Mouse (Mus musculus) frontal cortex, adult (tissue): ENCODE data around the gene Ptgir.

Source experiments
- ATAC-seq: cut with Nextera tagmentation; 2 replicates; pipeline ENCODE4 v1.9.2; 2017; ENCODE audit warnings: mild to moderate bottlenecking, moderate library complexity, mixed read lengths; ENCODE audit not compliant: low TSS enrichment

The Ptgir gene

GRCm38 (mm10) chr7:16906281-16906680, at the start of gene Ptgir:
Gene Ptgir, plus strand, starts transcription at chr7:16906490.
- no peak for ATAC-seq

DNA sequence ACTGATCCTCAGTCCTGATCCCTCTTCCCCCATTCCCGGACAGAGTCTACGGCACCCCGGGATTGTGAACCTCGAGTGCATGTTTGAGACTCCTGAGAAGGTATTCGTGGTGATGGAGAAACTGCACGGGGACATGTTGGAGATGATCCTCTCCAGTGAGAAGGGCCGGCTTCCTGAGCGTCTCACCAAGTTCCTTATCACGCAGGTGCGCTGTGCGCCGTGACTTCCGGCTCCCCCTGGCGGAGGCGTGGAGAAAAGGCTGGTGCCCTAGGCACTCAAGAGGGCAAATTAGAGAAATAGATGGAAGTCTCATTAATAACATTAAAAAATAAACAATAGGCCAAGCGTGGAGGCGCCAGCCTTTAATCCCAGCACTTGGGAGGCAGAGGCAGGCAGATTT, 48.0 kb upstream of the Ptgir start:
- ATAC-seq = 0 out of 2 replicates have a peak, but pooled peaks have one; percentile 29

DNA sequence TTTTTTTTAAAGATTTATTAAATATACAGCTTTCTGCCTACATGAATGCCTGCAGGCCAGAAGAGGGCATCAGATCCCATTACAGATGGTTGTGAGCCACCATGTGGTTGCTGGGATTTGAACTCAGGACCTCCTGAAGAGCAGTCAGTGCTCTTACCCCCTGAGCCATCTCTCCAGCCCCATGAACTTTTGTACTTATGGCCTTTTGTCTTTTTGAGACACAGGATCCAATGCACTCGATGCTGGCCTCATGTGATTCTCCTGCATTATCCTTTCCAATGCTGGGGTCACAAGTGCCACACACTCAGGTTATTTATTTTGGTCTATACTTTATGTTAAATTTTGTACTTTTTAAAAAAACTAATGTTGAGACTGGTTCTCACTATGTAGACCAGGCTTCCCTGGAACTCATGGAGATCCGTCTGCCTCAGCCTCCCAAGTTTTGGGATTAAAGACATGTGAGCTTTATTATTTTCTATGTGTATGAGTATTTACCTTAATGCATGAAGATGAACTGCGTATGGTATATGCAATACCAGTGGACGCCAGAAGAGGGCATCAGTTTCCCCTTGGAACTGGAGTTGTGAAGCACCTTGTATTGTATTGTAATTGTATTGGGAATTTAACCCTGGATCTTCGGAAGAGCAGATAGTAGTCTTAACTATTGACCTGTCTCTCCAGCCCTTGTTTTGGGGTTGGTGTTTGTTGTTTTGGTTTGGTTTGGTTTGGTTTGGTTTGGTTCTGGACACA, 46.2 kb upstream of the Ptgir start:
- ATAC-seq = no peak

GRCm38 (mm10) chr7:16867488-16867887, 38.8 kb upstream of the Ptgir start:
- no peak for ATAC-seq

- peak; percentile 97 for ATAC-seq
Measured at GRCm38 (mm10) chr7:16869497-16869896, 36.8 kb upstream of the Ptgir start.

GRCm38 (mm10) chr7:16871600-16871999, 34.7 kb upstream of the Ptgir start:
- ATAC-seq = no peak

- no peak for ATAC-seq
Measured at GRCm38 (mm10) chr7:16872478-16872877, 33.8 kb upstream of the Ptgir start.

DNA sequence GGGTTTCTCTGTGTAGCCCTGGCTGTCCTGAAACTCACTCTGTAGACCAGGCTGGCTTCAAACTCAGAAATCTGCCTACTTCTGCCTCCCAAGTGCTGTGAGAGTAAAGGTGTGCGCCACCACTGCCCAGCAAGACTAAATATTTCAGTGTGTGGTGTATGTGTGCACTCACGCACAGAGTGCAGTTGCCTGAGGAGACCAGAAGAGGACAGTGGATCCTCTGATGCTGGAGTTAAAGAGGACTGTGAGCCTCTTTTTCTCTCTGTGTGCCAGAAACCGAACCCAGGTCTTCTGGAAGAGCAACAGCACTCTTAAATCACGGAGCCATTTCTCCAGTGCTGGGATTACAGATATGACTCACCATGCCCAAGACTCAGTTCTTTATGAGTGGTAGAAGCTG, 32.9 kb upstream of the Ptgir start:
- ATAC-seq = no peak

- ATAC-seq = peak; percentile 17; the same call in 1 of the 2 replicates
Measured at GRCm38 (mm10) chr7:16874190-16874589, 32.1 kb upstream of the Ptgir start.

DNA sequence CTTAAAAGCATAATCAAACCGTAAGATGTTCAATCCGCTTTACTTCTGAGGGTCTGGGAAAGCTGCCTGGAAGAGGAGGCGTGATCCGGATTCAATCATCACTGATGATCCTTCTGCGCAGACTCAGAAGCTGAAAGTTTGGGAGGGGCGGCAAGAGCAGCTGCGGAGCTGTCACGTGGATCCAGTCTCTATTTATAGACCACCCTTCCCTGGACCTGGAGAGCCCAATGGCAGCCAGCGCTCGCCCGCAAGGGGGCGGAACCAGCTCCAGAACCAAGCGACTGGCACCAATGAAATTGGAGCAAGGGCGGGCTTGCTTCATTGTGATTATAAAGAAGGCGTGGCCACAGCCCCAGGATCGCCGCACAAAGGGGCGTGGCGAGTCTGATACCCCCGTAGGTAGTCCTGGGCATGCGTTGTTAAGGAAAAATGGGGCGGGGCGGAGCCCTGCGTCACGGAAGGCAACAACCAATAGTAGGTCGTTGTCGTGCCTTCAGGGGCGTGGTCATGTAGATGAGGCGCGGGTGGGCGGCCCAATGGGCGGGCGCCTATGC, 31.5 kb upstream of the Ptgir start:
- peak; percentile 86 for ATAC-seq

GRCm38 (mm10) chr7:16875310-16875325, 31.2 kb upstream of the Ptgir start, which contains the start of gene Dact3:
Gene Dact3, plus strand, starts transcription at chr7:16875317.
- ATAC-seq = no peak

GRCm38 (mm10) chr7:16875326-16875725, 31.0 kb upstream of the Ptgir start:
- ATAC-seq = no peak

DNA sequence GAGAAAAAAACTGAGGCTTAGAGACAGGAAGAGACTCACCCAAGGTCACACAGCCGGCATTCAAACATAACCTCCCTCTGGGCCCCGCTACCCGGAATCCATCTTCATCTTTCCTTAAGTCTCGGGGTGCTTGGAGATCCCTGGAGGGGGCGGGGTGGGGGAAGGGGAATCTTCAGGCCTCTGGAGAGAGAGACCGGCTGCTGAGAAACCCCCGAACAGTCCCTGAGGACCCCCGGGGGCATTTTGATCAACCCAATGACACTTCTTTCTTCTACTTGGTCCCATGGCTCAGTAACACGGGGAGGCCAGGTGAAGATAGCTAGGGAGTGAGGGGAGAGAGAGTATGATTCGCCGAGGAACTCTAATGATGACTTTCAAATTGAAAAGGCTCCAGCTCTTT, 30.3 kb upstream of the Ptgir start:
- ATAC-seq = no peak

GRCm38 (mm10) chr7:16876608-16877007, 29.7 kb upstream of the Ptgir start:
- ATAC-seq = no peak

- ATAC-seq = no peak
Measured at GRCm38 (mm10) chr7:16877717-16878116, 28.6 kb upstream of the Ptgir start.

- ATAC-seq = peak; percentile 42
Measured at GRCm38 (mm10) chr7:16879796-16880547, 26.3 kb upstream of the Ptgir start.

- ATAC-seq = no peak
Measured at GRCm38 (mm10) chr7:16880615-16881014, 25.7 kb upstream of the Ptgir start.

- no peak for ATAC-seq
Measured at GRCm38 (mm10) chr7:16883162-16883561, 23.1 kb upstream of the Ptgir start.

DNA sequence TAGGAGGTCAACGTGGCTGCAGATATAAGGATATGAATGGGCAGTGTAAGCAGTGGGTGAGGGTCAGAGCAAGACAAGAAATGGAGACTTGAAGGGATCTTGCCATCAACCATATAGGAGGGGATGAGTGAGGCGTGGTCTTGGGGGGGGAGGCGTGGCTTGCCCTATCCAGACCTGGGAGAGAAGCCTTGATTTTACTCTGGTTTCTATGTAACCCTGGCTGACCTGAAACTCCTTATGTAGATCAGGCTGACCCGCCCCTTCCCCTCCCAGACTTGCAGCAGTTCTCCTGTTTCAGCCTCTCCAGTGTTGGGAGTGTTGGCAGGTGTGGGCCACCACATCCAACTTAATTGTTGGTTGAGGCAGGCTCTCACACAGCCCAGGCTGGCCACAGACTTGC, 22.0 kb upstream of the Ptgir start:
- ATAC-seq = no peak

- ATAC-seq = no peak
Measured at GRCm38 (mm10) chr7:16885271-16885776, 21.0 kb upstream of the Ptgir start.

GRCm38 (mm10) chr7:16885905-16886304, 20.4 kb upstream of the Ptgir start:
- ATAC-seq = no peak

DNA sequence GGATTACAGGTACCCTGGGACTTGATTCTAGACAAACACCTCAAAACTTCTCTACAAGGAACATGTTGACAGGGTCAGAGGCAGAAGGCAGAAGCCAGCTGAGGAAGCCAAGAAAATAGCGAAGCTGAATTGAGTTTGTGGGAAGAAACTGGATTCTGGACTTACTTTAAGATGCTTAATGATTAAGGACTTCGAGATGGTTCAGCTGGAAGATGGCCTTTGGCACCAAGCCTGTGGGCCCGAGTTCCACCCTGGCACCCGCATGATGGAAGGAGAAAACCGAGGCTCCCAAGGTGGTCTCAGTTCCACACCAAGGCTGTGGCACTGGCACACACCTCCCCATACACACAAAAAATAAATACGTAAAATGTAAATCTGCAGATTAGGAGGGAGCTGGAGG, 15.8 kb upstream of the Ptgir start:
- ATAC-seq = no peak

GRCm38 (mm10) chr7:16890944-16891343, 15.3 kb upstream of the Ptgir start:
- ATAC-seq = no peak
